Mouse (Mus musculus) midbrain, embryonic 11.5 days (tissue): ENCODE data around the gene Mei1. TPM values are rescaled to one million over a fixed set of nuclear protein-coding genes. Genes with fewer than 3 reads are reported as not detected.

Source experiments
- ATAC-seq: fragments of 200-750 bp; cut with Nextera tagmentation; 2 replicates; pipeline ENCODE4 v1.8.0; 2017; ENCODE audit warnings: moderate TSS enrichment, moderate library complexity; ENCODE audit not compliant: low FRiP score
- DNase-seq: peaks from one replicate; pipeline ENCODE4 v3.0.0; 2015; ENCODE audit warnings: low spot score; ENCODE audit errors: missing footprints
- H3K27ac ChIP-seq: fragments of 300-500 bp; sonication (generic); 2 replicates; pipeline ENCODE4 v1.5.1; 2014; ENCODE audit warnings: low read depth, low read length
- H3K27me3 ChIP-seq: fragments of 300-500 bp; sonication (generic); 2 replicates; pipeline ENCODE4 v1.6.1; 2014; ENCODE audit warnings: mild to moderate bottlenecking, low read length, moderate library complexity, mixed read lengths; ENCODE audit not compliant: control insufficient read depth, insufficient read depth
- H3K36me3 ChIP-seq: fragments of 300-500 bp; sonication (generic); 2 replicates; pipeline ENCODE4 v1.6.1; 2014; ENCODE audit warnings: mild to moderate bottlenecking, low read length, moderate library complexity, mixed read lengths; ENCODE audit not compliant: control insufficient read depth, insufficient read depth
- H3K4me1 ChIP-seq: fragments of 300-500 bp; sonication (generic); 2 replicates; pipeline ENCODE4 v1.6.1; 2014; ENCODE audit warnings: low read length; ENCODE audit not compliant: control insufficient read depth, insufficient read depth
- H3K4me2 ChIP-seq: fragments of 300-500 bp; sonication (generic); 2 replicates; pipeline ENCODE4 v1.6.1; 2014; ENCODE audit warnings: mild to moderate bottlenecking, moderate library complexity
- H3K4me3 ChIP-seq: fragments of 300-500 bp; sonication (generic); 2 replicates; pipeline ENCODE4 v1.5.1; 2014; ENCODE audit warnings: low read depth, low read length
- H3K9ac ChIP-seq: fragments of 300-500 bp; sonication (generic); 2 replicates; pipeline ENCODE4 v1.6.1; 2014; ENCODE audit warnings: low read length
- H3K9me3 ChIP-seq: fragments of 300-500 bp; sonication (generic); 2 replicates; pipeline ENCODE4 v1.6.1; 2016; ENCODE audit warnings: low read length; ENCODE audit not compliant: control insufficient read depth
- WGBS: fragments of 180-500 bp; shearing (Covaris S2); extraction: QIAGEN DNeasy Blood & Tissue Kit; methylation state at CpG from one replicate; pipeline ENCODE4 v1.1.7; 2014; 5-methylcytosine and 5-hydroxymethylcytosine counted together
- polyA plus RNA-seq: library from polyadenylated mRNA; unstranded; fragments of >200 nt; fragmentation: Nextera tagmentation; extraction: Ambion mirVana; gene quantifications from 2 replicates; pipeline ENCODE4 v1.2.1, GENCODE M21; 2014

Mei1 gene
- polyA plus RNA-seq, 1 experiment from 2014 or later, result not detected

DNA sequence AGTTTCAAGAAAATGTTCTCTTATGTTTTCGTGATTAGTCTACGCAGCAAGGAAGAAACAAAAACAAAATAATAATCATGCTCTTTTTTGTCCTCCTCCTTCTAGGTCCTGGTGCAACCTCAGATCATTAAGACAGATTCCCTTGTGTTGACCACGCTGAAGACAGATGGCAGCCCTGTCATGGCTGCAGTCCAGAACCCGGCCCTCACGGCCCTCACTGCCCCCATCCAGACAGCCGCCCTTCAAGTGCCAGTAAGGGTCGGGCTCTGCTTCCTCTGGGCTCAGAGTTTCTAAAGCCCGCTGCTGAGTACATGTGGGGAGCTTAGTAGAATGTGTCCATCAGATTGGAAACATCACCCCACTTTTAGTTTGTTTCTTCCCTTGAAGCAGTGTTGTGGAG lies 102.9 kb downstream of the Mei1 start:
- peaks cover 49% of the 10 kb centered on the region for H3K36me3 ChIP-seq
- no peaks in the 10 kb centered on the region for H3K27me3 ChIP-seq
- no peak overlapping the region for H3K27ac ChIP-seq
- no peak for ATAC-seq
- H3K9ac ChIP-seq, result no peak overlapping the region
- no peak overlapping the region for H3K4me3 ChIP-seq
- 0 out of 2 replicates have a peak, but pooled peaks cover 2% of the 10 kb centered on the region for H3K4me1 ChIP-seq
- WGBS, result 92% methylated on average over 8 of the region's 8 CpGs
- no peak for DNase-seq
- no peaks in the 10 kb centered on the region for H3K9me3 ChIP-seq
- no peak overlapping the region for H3K4me2 ChIP-seq

DNA sequence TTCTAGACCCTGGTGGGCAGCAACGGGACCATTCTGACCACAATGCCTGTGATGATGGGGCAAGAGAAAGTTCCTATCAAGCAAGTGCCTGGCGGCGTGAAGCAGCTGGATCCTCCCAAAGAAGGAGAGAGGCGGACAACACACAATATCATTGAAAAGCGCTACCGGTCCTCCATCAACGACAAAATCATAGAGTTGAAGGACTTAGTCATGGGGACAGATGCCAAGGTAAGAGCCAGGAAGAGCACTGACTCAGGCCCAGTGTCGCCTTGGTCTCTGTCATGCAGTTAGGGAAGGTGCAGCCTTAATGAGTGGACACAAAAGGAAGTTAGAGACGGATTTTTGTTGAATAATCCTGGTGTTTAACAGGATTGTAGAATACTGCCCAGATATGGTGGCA lies 105.3 kb downstream of the Mei1 start:
- peaks cover 68% of the 10 kb centered on the region for H3K36me3 ChIP-seq
- H3K4me2 ChIP-seq, result no peak overlapping the region
- DNase-seq (no peak), ATAC-seq (no peak)
- H3K9me3 ChIP-seq, result no peaks in the 10 kb centered on the region
- no peak overlapping the region for H3K27ac ChIP-seq
- no peaks in the 10 kb centered on the region for H3K27me3 ChIP-seq
- no peak overlapping the region for H3K4me3 ChIP-seq
- no peaks in the 10 kb centered on the region for H3K4me1 ChIP-seq
- 95% methylated on average over 9 of the region's 9 CpGs for WGBS
- H3K9ac ChIP-seq, result no peak overlapping the region

Other genes starting within 250 kb of the Mei1 start
- gene Tob2, start 211.2 kb upstream of the Mei1 start, polyA plus RNA-seq, result 10.4 and 12.9 TPM in 2 replicates
- 179 and 197 TPM in 2 replicates for gene Phf5a, start 198.1 kb upstream of the Mei1 start, polyA plus RNA-seq
- 155 and 165 TPM in 2 replicates for gene Aco2, start 197.7 kb upstream of the Mei1 start, polyA plus RNA-seq
- 66.9 and 75.6 TPM in 2 replicates for gene Polr3h, start 143.8 kb upstream of the Mei1 start, polyA plus RNA-seq
- gene Csdc2, start 133.2 kb upstream of the Mei1 start, polyA plus RNA-seq, result 18.0 and 18.9 TPM in 2 replicates
- 26.9 and 29.8 TPM in 2 replicates for gene Pmm1, start 109.1 kb upstream of the Mei1 start, polyA plus RNA-seq
- gene 1700029P11Rik, start 89.5 kb upstream of the Mei1 start, polyA plus RNA-seq, result not detected in 2 replicates
- gene Xrcc6, start 82.2 kb upstream of the Mei1 start, polyA plus RNA-seq, result 58.4 and 62.2 TPM in 2 replicates
- gene Desi1, start 36.1 kb upstream of the Mei1 start, polyA plus RNA-seq, result 33.7 and 37.8 TPM in 2 replicates
- 275 and 283 TPM in 2 replicates for gene Snu13, start 22.4 kb upstream of the Mei1 start, polyA plus RNA-seq
- gene 4930407I10Rik, start 10.8 kb upstream of the Mei1 start, polyA plus RNA-seq, result not detected in 2 replicates
- 17.2 and 18.5 TPM in 2 replicates for gene Ccdc134, start 57.9 kb downstream of the Mei1 start, polyA plus RNA-seq
- 148 and 170 TPM in 2 replicates for gene Srebf2, start 77.2 kb downstream of the Mei1 start, polyA plus RNA-seq
- 0.14 and 0.57 TPM in 2 replicates for gene Shisa8, start 142.8 kb downstream of the Mei1 start, polyA plus RNA-seq
- 0.07 and 0.17 TPM in 2 replicates for gene Tnfrsf13c, start 154.4 kb downstream of the Mei1 start, polyA plus RNA-seq
- gene Cenpm, start 174.8 kb downstream of the Mei1 start, polyA plus RNA-seq, result 79.2 and 89.1 TPM in 2 replicates
- 1.0 and 1.4 TPM in 2 replicates for gene 1500009C09Rik, start 182.4 kb downstream of the Mei1 start, polyA plus RNA-seq
- gene Sept3, start 204.9 kb downstream of the Mei1 start, polyA plus RNA-seq, result 163 and 169 TPM in 2 replicates
- 0.11 TPM in 1 of 2 replicates, not detected in the other for gene Wbp2nl, start 229.0 kb downstream of the Mei1 start, polyA plus RNA-seq